Mouse (Mus musculus) kidney, postnatal 0 days (tissue): ENCODE measurements around the gene Hras. TPM values are rescaled to one million over a fixed set of nuclear protein-coding genes. Genes with fewer than 3 reads are reported as not detected.
A peak's percentile ranks its signal among the peaks of the same experiment; 100 is the strongest.

Experiments
- ATAC-seq: fragments of 200-750 bp; cut with Nextera tagmentation; replicated peaks from 2 replicates; pipeline ENCODE4 v1.8.0; 2017; ENCODE audit warnings: low read depth, moderate number of reproducible peaks, moderate TSS enrichment, moderate library complexity; ENCODE audit not compliant: low FRiP score
- DNase-seq: peaks from one replicate; pipeline ENCODE4 v3.0.0-alpha.2; 2016; ENCODE audit warnings: low spot score
- H3K27ac ChIP-seq: fragments of 300-500 bp; sonication (generic); 2 replicates; pipeline ENCODE4 v1.5.1; 2014; ENCODE audit warnings: mild to moderate bottlenecking
- H3K27me3 ChIP-seq: fragments of 300-500 bp; sonication (generic); 2 replicates; pipeline ENCODE4 v1.6.1; 2014; ENCODE audit warnings: low read length, mixed read lengths; ENCODE audit not compliant: insufficient read depth
- H3K36me3 ChIP-seq: fragments of 300-500 bp; sonication (generic); 2 replicates; pipeline ENCODE4 v1.6.1; 2014; ENCODE audit warnings: low read length, mixed read lengths; ENCODE audit not compliant: insufficient read depth
- H3K4me1 ChIP-seq: fragments of 300-500 bp; sonication (generic); replicated peaks from 2 replicates; pipeline ENCODE4 v1.6.1; 2014; ENCODE audit warnings: antibody characterized with exemption, low read length, mixed read lengths; ENCODE audit not compliant: insufficient read depth
- H3K4me2 ChIP-seq: fragments of 300-500 bp; sonication (generic); 2 replicates; pipeline ENCODE4 v1.6.1; 2014; ENCODE audit warnings: mild to moderate bottlenecking, low read length, moderate library complexity, mixed read lengths
- H3K4me3 ChIP-seq: fragments of 300-500 bp; sonication (generic); replicated peaks from 2 replicates; pipeline ENCODE4 v1.5.1; 2014; ENCODE audit warnings: low read depth, low read length
- H3K9ac ChIP-seq: fragments of 300-500 bp; sonication (generic); 2 replicates; pipeline ENCODE4 v1.6.1; 2014; ENCODE audit warnings: low read depth, low read length
- H3K9me3 ChIP-seq: fragments of 300-500 bp; sonication (generic); replicated peaks from 2 replicates; pipeline ENCODE4 v1.6.1; 2016; ENCODE audit warnings: low read length, inconsistent platforms, mixed read lengths
- CTCF ChIP-seq: IDR thresholded peaks from 2 replicates; pipeline ENCODE4 v1.5.1; 2016; ENCODE audit warnings: antibody characterized with exemption, low read depth, mild to moderate bottlenecking, moderate library complexity
- WGBS: fragments of 180-500 bp; shearing (Covaris S2); extraction: QIAGEN DNeasy Blood & Tissue Kit; methylation state at CpG from one replicate; pipeline ENCODE4 v1.1.7; 2014; 5-methylcytosine and 5-hydroxymethylcytosine counted together
- polyA plus RNA-seq: library from polyadenylated mRNA; unstranded; fragments of >200 nt; fragmentation: Nextera tagmentation; extraction: Ambion mirVana; gene quantifications from 2 replicates; pipeline ENCODE4 v1.2.1, GENCODE M21; 2015

The Hras gene
- polyA plus RNA-seq, result 91.5 and 95.5 TPM in 2 replicates

- H3K9me3 ChIP-seq, result no peaks in the 10 kb centered on the region
- 0% methylated on average over 35 of the region's 39 CpGs for WGBS
- H3K27me3 ChIP-seq, result no peaks in the 10 kb centered on the region
- peaks cover 17% of the 10 kb centered on the region for H3K36me3 ChIP-seq
- peak within 1 kb of the TSS; percentile 92 for H3K9ac ChIP-seq
- peak within 1 kb of the TSS; percentile 86 for H3K4me2 ChIP-seq
- TF ChIP-seq CTCF, result no peak
- ATAC-seq (peak; percentile 93), DNase-seq (peak; percentile 98)
- H3K4me1 ChIP-seq, result peaks cover 7% of the 10 kb centered on the region; the same call in 1 of the 2 replicates
- H3K4me3 ChIP-seq, result peak within 1 kb of the TSS; percentile 93
- H3K27ac ChIP-seq, result peak within 1 kb of the TSS; percentile 85
Measured at GRCm38 (mm10) chr7:141193948-141194347, at the start of gene Hras, which contains the start of gene Lrrc56. Gene Hras, minus strand, starts transcription at chr7:141194005. Gene Lrrc56, plus strand, starts transcription at chr7:141194157.

- Histone ChIP-seq H3K9me3 (no peaks in the 10 kb centered on the region), H3K36me3 (peaks cover 32% of the 10 kb centered on the region), H3K9ac (no peak overlapping the region), H3K27ac (no peak overlapping the region), H3K4me2 (no peak overlapping the region), H3K4me3 (no peak overlapping the region), H3K4me1 (0 out of 2 replicates have a peak, but pooled peaks cover 11% of the 10 kb centered on the region), H3K27me3 (no peaks in the 10 kb centered on the region)
- no peak for DNase-seq
- WGBS, result 96% methylated on average over 10 of the region's 10 CpGs
- no peak for ATAC-seq
- no peak for TF ChIP-seq CTCF
Measured at GRCm38 (mm10) chr7:141231551-141231950, 37.7 kb upstream of the Hras start.

- TF ChIP-seq CTCF, result no peak
- no peak overlapping the region for H3K27ac ChIP-seq
- no peak overlapping the region for H3K9ac ChIP-seq
- H3K4me2 ChIP-seq, result no peak overlapping the region
- H3K4me3 ChIP-seq, result no peak overlapping the region
- peaks cover 32% of the 10 kb centered on the region for H3K36me3 ChIP-seq
- no peak for ATAC-seq
- H3K9me3 ChIP-seq, result no peaks in the 10 kb centered on the region
- WGBS, result 78% methylated on average over 3 of the region's 3 CpGs
- 0 out of 2 replicates have a peak, but pooled peaks cover 11% of the 10 kb centered on the region for H3K4me1 ChIP-seq
- no peak for DNase-seq
- H3K27me3 ChIP-seq, result no peaks in the 10 kb centered on the region
Measured at GRCm38 (mm10) chr7:141231111-141231510, 37.3 kb upstream of the Hras start.

- 0 out of 2 replicates have a peak overlapping the region, but pooled peaks have one; percentile 68 for H3K4me2 ChIP-seq
- ATAC-seq, result no peak
- no peak for TF ChIP-seq CTCF
- no peak overlapping the region for H3K27ac ChIP-seq
- no peak overlapping the region for H3K9ac ChIP-seq
- H3K9me3 ChIP-seq, result no peaks in the 10 kb centered on the region
- H3K4me1 ChIP-seq, result 0 out of 2 replicates have a peak, but pooled peaks cover 11% of the 10 kb centered on the region
- H3K27me3 ChIP-seq, result no peaks in the 10 kb centered on the region
- peaks cover 31% of the 10 kb centered on the region for H3K36me3 ChIP-seq
- no peak for DNase-seq
- no peak overlapping the region for H3K4me3 ChIP-seq
- WGBS, result 85% methylated on average over 4 of the region's 4 CpGs
Measured at GRCm38 (mm10) chr7:141230570-141230969, 36.8 kb upstream of the Hras start.

GRCm38 (mm10) chr7:141229702-141230101 is 35.9 kb upstream of the Hras start:
- Histone ChIP-seq H3K27ac (no peak overlapping the region), H3K4me3 (peak overlapping the region; percentile 99), H3K4me1 (0 out of 2 replicates have a peak, but pooled peaks cover 11% of the 10 kb centered on the region), H3K9ac (peak overlapping the region; percentile 99), H3K27me3 (no peaks in the 10 kb centered on the region), H3K36me3 (peaks cover 24% of the 10 kb centered on the region), H3K4me2 (peak overlapping the region; percentile 68), H3K9me3 (no peaks in the 10 kb centered on the region)
- 41% methylated on average over 6 of the region's 6 CpGs for WGBS
- no peak for TF ChIP-seq CTCF
- ATAC-seq (no peak), DNase-seq (no peak)

- Histone ChIP-seq H3K9me3 (no peaks in the 10 kb centered on the region), H3K4me1 (0 out of 2 replicates have a peak, but pooled peaks cover 11% of the 10 kb centered on the region), H3K4me2 (peak within 1 kb of the TSS; percentile 68), H3K27me3 (no peaks in the 10 kb centered on the region), H3K4me3 (peak within 1 kb of the TSS; percentile 99), H3K36me3 (peaks cover 13% of the 10 kb centered on the region), H3K27ac (peak within 1 kb of the TSS; percentile 93), H3K9ac (peak within 1 kb of the TSS; percentile 99)
- peak; percentile 95 for DNase-seq
- peak; percentile 98 for TF ChIP-seq CTCF
- ATAC-seq, result peak; percentile 90
- under 1% methylated on average over 76 of the region's 76 CpGs for WGBS
Measured at GRCm38 (mm10) chr7:141228279-141229067, 34.7 kb upstream of the Hras start, which contains the start of gene Phrf1. Gene Phrf1, plus strand, starts transcription at chr7:141228784.
